Mouse (Mus musculus) thymus, postnatal 25 days (tissue): ENCODE data around the gene Teddm1b.
"Not testable (repeated sequence)": the region's sequence is repeated elsewhere in the genome, so short reads cannot be mapped to it uniquely, and the experiment has no call there.

Experiments used
- DNase-seq: peaks from one replicate; pipeline ENCODE4 v3.0.0; 2022

The Teddm1b gene

GRCm38 (mm10) chr1:153874045-153874444 lies at the start of gene Teddm1b:
TSS of gene Teddm1b (plus strand) at chr1:153874345.
- DNase-seq: no peak

- no peak for DNase-seq
Observed at GRCm38 (mm10) chr1:153830746-153831145, 43.4 kb upstream of the Teddm1b start.

DNA sequence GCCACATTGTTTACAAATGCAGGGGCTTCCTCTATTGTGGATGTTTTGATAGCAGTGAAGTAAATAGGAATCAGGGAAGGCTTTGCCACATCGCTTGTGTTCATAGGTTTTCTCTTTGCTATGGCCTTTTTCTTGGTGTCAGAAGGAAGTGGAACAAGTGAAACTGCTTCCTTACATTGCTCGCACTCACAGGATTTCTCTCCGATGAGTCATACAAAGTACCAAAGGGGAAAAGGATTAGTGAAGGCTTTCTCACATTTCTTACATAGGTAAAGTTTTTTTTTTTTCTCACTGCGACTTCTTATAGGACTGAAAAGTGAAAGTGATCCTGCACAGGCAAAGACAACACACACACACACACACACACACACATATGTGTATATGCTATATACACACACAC lies 38.1 kb upstream of the Teddm1b start:
- DNase-seq: no peak

- DNase-seq: peak; percentile 75
Observed at GRCm38 (mm10) chr1:153842121-153842740, 31.9 kb upstream of the Teddm1b start.

DNA sequence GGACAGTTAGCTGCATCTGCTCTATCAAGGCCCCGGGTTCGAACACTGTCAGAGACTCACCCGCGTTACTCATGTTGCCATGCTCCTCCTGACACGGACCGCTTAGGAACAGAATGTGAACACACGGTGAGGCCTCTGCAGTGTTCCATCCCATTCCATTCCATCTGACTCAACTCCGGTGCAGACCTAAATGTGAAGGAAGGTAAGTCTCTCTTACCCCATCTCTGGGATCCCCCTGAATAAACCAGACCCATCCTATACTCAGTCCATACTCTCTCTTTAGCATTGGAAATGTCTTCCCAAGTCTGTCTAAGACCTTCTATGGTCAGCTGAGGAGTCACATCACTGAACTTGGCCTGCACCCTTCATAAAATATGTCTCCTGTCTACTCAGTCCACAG lies 30.1 kb upstream of the Teddm1b start, which contains the start of gene Rgsl1:
TSS of gene Rgsl1 (minus strand) at position 101 of the 400 bp plus-strand sequence.
- DNase-seq: no peak

- DNase-seq: no peak
Observed at GRCm38 (mm10) chr1:153846420-153846819, 27.7 kb upstream of the Teddm1b start.

- peak; percentile 27 for DNase-seq
Observed at GRCm38 (mm10) chr1:153846867-153847266, 27.3 kb upstream of the Teddm1b start.

GRCm38 (mm10) chr1:153852696-153853095 lies 21.4 kb upstream of the Teddm1b start:
- DNase-seq: peak; percentile 52

DNA sequence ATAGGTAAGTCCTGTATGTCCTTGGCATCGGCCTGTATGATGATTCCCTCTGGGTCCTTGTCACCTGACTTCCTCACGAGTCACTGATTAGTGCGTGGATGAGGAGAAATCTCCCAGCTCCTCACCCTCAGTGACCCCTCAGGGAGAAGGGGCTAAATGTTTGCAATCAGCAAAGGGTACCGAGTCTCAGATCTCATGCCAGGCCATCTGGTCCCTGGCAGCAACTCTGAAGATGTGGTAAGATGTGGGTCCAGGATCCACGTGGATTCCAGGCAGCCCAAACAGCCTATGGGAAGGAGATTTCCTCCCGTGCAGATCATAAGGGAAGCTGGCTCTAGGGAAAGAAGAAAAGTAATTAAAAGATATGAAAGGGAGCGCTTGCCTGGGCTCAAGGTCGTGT lies 18.2 kb upstream of the Teddm1b start:
- DNase-seq: no peak

DNA sequence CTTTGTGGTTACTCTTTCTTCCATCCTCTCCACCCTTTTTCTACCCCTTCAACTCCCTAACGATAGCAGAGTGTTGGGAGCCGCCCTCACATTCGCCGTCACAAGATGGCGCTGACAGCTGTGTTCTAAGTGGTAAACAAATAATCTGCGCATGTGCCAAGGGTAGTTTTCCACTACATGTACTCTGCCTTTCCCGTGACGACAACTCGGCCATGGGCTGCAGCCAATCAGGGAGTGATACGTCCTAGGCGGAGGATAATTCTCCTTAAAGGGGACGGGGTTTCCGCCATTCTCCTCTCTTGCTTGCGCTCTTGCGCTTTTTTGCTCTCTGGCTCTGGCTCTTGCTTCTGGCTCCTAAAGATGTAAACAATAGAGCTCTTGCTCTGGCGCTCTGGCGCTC lies 6.2 kb downstream of the Teddm1b start:
- DNase-seq: not testable (repeated sequence)

GRCm38 (mm10) chr1:153886024-153886633 lies 12.0 kb downstream of the Teddm1b start:
- DNase-seq: no peak

DNA sequence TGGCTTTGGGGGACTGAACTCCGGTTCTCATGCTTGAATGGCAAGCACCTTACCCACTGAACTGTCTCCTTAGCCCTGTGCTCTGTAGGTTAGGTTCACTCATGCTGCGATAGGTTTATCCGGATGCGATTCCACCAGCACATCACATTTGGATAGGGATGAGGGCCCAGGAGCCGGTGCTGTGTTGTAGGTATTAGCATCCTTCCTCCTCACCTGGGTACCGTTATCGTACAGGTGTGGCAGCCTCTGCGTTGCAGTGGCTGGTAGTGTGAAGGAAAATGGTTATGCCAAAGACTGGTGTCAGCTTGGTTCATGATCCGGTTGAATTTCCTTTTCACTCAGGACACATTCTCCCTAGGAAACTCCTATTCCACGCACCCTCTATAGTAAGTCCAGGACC lies 16.0 kb downstream of the Teddm1b start:
- DNase-seq: no peak

DNA sequence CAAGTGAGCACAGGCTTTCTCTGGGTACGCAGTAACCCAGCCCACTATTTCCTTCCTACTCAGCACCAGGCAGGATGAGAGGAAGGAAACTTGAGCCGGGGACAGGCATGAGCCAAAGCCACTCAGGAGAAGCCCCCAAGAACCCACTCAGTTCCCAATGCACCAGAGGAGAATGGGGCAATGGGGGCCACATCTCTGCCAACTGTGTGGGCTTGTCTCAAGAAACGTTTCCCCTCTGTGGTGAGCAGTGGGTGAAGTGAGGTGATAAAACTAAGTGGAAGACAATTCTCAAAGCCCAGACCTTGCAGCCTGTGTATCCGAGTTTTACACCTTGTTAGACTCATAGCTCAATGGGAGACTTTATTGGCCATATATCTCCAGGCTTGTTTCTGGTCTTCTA lies 17.3 kb downstream of the Teddm1b start, which contains the start of gene Teddm1a:
TSS of gene Teddm1a (plus strand) at position 301 of the 400 bp plus-strand sequence.
- no peak for DNase-seq

- DNase-seq: no peak
Observed at GRCm38 (mm10) chr1:153893746-153894145, 19.6 kb downstream of the Teddm1b start.

DNA sequence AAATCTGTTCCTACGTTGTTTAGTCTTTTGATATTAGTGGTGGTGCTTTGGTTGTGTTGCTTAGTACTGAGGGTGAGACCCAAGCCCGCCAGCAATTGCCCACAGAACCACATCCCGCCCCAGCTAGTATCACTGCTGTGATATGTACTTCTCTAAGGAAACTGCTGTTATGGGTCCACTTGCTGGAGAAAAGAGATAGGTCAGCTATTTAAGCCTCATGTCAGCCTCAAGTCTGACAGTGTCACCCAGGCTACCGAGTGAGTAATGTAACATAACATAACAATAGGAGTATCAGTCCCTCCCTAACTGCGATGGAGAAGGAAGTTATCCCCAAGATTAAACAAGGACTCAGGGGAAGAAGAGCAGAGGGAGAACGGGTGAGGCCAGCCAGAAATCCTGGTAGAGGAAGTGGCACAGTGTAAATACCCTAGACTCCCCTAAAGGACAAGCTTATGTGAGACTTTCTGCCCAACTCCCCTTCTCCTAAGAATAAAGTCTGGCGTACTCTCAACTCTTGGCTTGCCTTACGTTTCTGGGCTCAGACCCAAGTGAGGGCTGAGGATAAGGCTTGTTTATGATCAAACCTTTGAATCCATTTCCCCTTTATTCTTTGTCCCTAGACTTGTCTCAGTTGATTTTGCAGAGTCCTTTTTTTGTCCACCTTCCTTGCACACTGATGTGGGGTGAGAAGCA lies 20.2 kb downstream of the Teddm1b start:
- no peak for DNase-seq

DNA sequence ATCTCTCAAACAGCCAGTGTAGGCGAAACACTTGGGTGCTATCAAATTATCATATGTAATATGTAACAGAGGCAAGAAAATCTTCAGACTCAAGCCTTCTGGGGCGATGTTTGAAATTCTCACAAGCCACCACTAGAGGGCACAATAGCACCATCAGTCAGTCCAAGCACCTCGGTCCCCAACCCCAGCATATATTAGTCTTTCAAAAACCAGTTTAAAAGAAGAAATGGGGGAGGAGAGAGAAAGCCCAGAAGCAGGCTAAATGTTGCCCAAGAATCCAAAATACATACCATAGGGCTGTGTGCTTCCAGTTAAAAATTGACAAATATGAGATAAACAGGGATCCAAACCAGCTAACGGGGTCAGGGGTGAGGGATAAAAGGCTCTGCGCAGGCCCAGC lies 20.8 kb downstream of the Teddm1b start:
- DNase-seq: peak; percentile 71

- no peak for DNase-seq
Observed at GRCm38 (mm10) chr1:153897196-153897595, 23.1 kb downstream of the Teddm1b start.

DNA sequence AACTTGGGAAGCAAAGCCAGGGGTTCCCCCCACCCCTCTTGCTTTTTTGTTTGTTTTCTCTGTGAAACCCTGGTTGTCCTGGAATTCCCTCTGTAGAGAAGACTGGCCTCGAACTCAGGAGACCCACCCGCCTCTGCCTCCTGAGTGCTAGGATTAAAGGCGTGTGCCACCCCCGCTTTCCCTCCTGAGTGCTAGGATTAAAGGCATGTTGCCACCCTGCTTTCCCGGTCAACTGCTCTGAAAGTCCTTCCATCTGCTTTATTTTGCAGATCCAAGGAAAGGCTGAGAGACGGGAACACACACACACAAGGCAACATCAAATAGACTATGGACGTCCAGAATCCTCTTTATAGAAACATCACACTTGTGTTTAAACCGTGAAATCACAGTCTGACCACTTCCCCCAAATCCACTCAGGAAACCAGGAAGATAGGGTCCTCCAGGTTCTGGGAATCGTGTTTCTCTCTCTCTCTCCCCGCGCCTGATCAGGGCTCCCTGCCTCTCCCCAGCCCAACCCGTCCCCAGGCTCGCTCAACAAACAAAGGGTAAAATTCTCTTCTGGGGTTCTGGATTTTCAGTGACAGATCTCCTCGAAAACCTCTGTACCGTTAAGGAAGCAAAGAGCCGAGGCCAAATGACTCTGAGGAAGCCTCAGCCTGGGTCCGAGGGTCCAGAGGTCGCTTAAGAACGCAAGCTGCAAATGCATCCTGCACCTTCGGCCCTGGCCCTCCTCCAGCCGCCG lies 25.0 kb downstream of the Teddm1b start:
- DNase-seq: no peak

GRCm38 (mm10) chr1:153899731-153900380 lies 25.7 kb downstream of the Teddm1b start, which contains the start of the genes Glul and Teddm2:
TSS of gene Glul (plus strand) at chr1:153899944.
TSS of gene Teddm2 (minus strand) at chr1:153900228.
- DNase-seq: peak; percentile 95

DNA sequence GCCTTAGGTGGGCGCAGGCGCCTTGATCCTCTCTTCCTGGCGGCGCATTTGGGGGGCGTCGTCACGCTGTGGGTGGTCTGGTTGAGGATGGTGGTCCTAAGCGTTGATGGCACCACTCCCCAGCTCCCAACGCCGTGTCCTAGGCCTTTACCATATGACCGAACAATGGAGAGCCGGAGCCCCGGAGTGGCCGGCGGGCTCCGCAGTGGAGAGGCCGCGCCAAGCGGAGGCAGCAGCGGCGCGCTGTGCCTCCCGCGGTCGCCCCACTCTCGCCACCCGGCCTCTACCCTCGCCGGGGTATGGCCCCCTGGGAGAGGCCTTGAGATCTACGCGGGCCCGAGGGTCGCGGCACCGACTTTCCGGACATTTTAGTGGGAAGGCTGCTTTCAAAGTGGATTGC lies 26.2 kb downstream of the Teddm1b start:
- DNase-seq: no peak

- DNase-seq: peak; percentile 32
Observed at GRCm38 (mm10) chr1:153900860-153901730, 26.9 kb downstream of the Teddm1b start.

DNA sequence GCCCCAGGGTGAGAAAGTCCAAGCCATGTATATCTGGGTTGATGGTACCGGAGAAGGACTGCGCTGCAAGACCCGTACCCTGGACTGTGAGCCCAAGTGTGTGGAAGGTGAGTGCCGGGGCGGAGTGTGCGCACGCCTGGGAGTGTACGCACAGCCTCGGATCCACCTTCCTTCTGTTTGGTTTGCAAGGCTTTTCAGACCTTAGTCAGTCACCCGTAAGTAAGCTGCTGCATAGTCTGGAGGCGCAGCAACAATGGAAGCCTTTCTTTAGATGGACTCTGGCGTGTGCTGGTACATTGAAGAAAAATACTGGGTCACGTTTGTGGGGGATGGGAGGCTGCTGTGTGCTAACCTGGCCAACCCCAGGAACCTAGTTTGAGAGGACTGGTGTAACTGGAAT lies 28.9 kb downstream of the Teddm1b start:
- DNase-seq: no peak
